Mouse (Mus musculus) left cerebral cortex, postnatal 4 days (tissue): ENCODE data around the gene Tusc1. TPM values are rescaled to one million over a fixed set of nuclear protein-coding genes. Genes with fewer than 3 reads are reported as not detected.

Source experiments
- DNase-seq: peaks from one replicate; pipeline ENCODE4 v3.0.0-alpha.2; 2022
- intact Hi-C: fragments of 180-260 bp; cut with DNase I; formaldehyde crosslinking; loops from one replicate; pipeline ENCODE4 v1.15.1; 2025
- total RNA-seq, 2 experiments: library from RNA; stranded (reverse); gene quantifications; 2 replicates each; pipeline ENCODE4 v1.2.3; 2021

Gene Tusc1
- 10 to 100 TPM; 22.6 to 23.5 TPM for total RNA-seq

- intact Hi-C loops = no loop called here
- peak; percentile 82 for DNase-seq
Observed at GRCm38 (mm10) chr4:93335118-93336003, at the start of gene Tusc1. Gene Tusc1, minus strand, starts transcription at chr4:93335511.

- no peak for DNase-seq
- intact Hi-C loops = no loop called here
Observed at GRCm38 (mm10) chr4:93352930-93353329, 17.6 kb upstream of the Tusc1 start.

GRCm38 (mm10) chr4:93344357-93344756 is 9.0 kb upstream of the Tusc1 start:
- intact Hi-C loops = no loop called here
- DNase-seq = no peak

DNA sequence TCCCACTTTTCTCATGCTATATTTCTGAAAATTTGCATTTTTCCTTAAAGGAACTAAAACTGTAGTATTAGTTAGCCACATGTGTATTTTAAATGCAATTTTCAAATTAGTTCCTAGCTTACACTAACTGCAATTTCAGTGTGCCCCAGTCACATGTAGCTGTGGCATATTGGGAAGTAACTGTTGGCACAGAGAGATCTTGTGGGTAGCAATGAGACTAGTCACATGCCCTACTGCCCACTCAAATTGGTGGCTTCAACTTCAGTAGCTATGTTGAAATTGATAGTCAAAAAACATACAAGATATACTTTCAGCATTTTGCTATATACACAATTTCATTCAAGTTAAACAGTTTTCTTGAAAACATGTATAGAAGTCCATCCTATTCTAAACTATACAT is 6.3 kb upstream of the Tusc1 start:
- DNase-seq = no peak
- intact Hi-C loops = no loop called here

- intact Hi-C loops = no loop called here
- no peak for DNase-seq
Observed at GRCm38 (mm10) chr4:93337977-93338376, 2.7 kb upstream of the Tusc1 start.

DNA sequence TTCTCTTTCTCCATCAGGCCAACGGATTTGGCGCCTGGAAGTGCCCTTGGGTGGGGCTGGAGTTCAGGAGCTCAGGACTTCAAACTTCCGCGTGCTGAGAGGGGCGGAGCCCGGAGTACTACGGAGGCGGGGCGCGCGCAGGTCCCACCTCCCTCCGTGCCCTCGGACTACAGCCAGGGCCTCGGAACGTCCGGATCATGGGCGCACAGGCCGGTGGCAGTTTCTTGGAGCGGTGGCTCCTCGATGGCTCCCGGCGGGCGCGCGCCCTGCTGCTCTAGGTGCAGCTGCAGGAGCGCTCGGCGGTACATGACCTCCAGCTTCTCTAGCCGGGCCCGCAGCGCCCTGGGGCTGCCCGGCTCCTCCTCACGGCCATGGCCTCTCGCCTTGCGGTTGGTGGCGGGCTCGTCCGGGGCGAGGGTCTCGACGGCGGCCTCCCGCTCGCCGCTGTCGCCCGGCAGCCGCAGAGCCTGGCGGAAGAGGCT is 634 bp downstream of the Tusc1 start:
- intact Hi-C loops = no loop called here

DNA sequence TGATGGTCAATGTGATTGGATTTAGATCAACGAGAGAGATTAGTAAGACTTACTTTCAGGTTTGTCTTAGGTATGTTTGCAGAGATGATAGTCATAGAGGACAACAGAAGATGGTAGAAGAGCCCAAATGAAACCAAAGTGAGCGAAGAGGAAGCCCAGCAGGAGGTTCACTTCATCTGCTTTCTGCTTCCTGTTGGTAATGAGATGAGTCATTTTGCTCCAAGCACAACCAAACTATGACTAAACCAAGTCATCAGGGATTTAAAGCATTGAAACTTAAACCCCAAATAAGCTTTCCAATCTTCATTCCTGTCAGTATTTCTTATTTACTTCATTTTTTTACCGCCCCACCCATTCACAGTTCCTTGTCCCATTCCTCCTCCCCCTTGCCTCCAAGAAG is 27.8 kb downstream of the Tusc1 start:
- intact Hi-C loops = no loop called here
- DNase-seq = no peak

More for the DNA sequence above, 634 bp downstream of the Tusc1 start:
- peak; percentile 84 for DNase-seq

- DNase-seq = no peak
- intact Hi-C loops = no loop called here
Observed at GRCm38 (mm10) chr4:93286065-93286464, 49.2 kb downstream of the Tusc1 start.
